Mouse (Mus musculus) regulatory T cell (primary cell): ENCODE data around the gene Olfr221.

ENCODE experiments used
- in situ Hi-C: fragments of 300-600 bp; cut with MboI, MseI; formaldehyde crosslinking; loops from one replicate; pipeline ENCODE4 v1.15.1; 2025; ENCODE audit warnings: high pct_unique_total_duplicates

Gene Olfr221

DNA sequence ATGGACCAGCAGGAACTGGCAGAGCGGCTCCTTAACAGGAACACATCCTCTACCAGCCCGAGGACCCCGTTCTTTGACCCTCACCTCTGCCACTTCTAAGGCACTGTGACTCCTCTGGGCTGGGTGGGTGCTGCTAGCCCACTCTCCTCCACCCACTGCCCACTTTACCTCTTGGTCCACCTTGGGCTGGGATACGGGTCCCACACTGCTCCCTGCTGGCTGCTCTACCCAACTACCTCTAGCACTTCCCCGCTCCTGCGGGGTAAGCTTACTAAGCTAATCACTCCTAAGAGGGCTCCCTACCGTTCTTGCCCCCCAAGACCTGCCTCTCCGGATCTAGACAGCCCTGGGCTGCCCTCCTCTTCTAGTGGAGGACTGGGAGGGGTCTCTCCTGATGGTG lies 36.0 kb downstream of the Olfr221 start:
- in situ Hi-C loops, result loop anchor here (5.0 kb wide), 1 partner anchor 99 kb away; no protein-coding TSS in a partner anchor

DNA sequence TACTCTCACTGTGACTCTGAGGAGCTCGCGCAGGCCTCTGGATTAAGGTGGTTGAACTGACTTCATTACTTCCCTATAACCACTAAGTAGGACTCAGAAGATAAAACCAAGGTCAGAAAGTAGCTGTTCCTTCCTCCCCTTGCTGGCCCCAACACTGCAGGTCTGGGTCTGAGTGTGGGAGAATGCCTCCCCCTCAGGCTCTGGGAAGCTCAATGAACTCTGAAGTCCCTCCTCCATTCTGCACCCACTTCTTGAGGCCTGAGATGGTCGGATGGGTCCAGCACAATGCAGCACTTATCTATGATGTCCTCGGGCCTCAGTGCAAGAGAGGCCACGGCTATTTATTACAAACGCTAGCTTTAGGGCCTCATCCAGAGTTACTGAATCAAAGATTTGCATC lies 36.6 kb downstream of the Olfr221 start:
- in situ Hi-C loops, result loop anchor here (5.0 kb wide), 1 partner anchor 98 kb away; no protein-coding TSS in a partner anchor

DNA sequence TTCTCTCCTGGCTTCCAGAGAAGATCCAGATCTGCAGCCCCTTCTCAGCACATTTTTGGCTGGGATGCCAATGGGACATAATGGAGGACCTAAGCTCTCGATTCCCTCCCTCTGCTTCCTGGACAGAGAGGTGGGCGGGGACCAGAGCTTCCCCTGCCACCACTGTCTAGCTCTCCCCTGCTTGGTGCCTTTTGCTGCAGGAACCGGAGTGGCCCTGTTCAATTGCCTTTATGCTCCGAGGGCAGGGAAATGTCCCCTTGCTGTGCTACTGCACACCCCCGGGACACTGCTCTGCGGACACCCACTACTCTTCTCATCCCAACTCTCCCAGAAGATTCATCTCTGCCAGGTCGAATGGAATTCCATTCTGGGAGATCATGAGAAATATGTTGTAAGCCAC lies 37.1 kb downstream of the Olfr221 start:
- in situ Hi-C loops, result loop anchor here (5.0 kb wide), 1 partner anchor 98 kb away; no protein-coding TSS in a partner anchor

DNA sequence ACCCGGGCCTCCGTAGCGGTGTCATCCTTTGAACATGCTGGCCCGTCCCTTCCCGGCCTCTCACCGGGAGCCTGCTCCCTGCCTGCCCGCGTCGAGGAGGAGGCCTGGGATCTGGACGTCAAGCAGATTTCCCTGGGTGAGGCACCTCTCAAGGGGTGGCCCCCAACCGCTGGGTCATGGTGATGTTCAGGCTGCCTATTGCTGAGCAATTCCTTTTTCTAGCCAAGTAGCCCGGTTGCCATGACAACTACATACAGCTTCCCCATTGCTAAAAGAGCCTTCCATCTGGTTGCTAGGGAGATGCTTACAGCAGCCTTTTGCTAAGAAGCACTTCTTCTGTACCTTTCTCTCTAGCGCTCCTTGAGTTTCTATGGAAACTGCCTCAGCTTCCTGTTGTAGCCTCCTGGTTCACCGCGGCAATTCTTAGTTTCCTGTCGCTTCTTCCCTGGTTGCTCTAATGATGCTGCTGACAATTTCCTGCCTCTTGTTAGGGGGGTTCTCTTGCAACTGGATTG lies 38.2 kb downstream of the Olfr221 start:
- in situ Hi-C loops, result no loop called here

DNA sequence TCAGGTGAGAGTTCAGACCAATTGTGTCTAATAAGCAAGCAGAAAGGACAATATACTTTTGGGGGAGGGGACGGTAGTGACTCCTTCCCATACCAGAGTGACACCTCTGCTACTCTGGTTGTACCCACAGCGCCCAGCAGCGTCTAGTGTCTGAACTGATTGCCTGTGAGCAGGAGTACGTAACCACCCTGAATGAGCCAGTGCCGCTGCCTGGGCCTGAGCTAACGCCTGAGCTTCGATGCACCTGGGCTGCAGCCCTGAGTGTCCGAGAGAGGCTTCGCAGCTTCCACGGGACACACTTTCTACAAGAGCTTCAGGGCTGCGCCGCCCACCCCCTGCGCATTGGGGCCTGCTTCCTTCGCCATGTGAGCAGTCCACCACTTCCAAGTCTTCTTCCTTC lies 44.8 kb downstream of the Olfr221 start:
- in situ Hi-C loops, result no loop called here

DNA sequence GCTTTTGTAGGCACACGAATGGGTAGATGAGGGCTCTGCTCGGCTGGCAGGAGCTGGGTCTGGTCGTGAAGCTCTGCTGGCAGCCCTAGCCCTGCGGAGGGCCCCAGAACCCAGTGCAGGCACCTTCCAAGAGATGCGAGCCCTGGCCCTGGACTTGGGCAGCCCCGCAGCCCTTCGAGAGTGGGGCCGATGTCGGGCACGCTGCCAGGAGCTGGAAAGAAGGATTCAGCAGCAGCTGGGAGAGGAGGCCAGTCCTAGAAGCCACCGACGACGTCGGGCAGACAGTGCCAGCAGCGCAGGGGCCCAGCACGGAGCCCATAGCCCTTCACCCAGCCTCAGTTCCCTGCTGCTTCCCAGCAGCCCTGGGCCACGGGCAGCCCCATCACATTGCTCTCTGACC lies 45.4 kb downstream of the Olfr221 start:
- in situ Hi-C loops, result no loop called here

DNA sequence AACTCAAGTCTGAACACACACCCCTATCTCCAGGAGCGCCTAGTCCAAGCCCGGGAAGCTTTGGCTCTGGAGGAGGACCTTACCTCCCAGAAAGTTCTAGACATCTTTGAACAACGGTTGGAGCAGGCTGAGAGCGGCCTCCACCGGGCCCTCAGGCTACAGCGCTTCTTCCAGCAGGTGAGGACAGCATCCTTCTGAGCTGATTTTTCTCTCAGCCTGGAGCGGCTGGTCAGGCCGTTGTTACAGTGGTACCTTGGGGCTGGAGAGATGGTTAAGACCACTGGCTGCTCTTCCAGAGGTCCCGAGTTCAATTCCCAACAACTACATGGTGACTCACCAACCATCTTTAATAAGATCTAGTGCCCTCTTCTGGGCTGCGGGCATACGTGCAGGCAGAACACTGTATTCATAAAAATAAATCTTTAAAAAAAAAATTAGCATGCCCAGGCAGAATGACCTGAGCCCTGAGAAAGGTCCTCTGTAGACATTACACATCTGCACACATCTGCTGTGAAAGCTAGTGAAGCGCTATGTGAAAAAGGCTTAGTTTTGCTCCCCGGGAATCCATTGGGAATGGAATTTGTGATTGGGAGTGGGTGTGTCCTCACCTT lies 45.9 kb downstream of the Olfr221 start:
- in situ Hi-C loops, result no loop called here

DNA sequence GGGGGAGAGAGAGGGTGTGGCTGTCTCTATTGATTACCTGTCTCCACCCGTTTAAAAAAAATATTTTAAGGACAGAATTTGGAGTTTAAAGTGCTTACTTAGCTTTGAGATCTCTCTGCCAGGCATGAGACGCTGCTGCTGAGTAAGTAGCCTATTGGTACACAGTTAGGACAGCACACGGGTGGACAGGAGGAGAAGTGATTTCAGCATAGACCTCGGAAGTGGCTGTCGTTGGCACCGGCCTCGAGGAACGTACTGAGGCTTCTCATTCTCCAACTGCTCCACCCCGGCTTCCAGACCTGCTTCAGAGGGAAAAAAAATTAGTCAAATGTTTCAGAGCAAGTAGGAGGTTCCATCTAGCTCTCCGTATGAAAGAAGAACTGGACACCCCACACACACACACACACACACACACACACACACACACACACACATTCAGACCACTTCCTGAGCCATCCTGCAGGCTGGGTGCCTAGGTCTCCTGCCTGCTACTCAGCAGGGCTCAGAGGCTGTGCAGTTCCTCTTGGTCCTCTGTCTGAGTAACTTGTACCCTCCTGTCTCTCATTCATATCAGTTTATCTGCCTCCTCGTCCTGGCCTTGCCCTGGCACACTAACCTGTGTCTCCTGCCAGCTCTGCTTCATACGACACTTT lies 46.9 kb downstream of the Olfr221 start:
- in situ Hi-C loops, result no loop called here

DNA sequence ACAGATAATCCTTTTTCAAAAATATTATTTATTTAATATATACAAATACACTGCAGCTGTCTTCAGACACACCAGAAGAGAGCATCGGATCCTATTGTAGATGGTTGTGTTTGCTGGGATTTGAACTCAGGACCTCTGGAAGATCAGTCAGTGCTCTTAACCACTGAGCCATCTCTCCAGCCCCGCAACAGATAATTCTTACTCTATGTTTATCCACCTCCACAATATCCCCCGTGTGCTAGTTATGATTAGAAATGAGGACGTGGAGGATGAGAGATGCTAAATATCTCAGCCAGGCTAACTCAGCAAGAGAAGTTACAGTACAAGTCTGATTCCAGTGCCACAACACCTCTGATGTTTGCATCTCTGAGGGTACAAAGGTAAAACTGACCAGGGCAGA lies 47.8 kb downstream of the Olfr221 start:
- in situ Hi-C loops, result loop anchor here (5.0 kb wide), 2 partner anchors 37 to 72 kb away; partner anchors contain the start of gene Rnase13

DNA sequence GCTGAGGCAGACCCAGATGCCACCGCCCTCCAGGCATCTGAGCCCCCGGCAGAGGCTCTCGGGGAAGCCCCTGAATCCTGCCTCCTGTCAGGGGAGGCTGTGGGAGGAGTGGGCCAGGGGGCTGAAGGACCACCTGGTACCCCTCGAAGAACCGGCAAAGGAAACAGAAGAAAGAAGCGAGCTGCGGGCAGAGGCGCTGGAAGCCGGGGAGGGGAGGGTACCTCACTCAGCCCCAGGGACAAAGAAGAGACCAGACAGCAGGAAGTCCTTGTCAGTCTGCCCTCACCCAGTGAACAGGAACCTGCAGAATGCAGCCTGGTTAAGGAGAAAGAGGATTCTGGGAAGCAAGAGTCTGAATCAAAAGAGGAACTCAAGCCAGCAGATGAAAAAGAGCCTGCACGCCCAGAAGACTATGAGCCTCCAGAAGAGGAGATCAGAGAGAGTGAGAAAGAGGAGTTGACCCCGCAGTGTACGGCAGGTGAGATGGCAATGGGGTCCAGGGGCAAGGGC lies 52.7 kb downstream of the Olfr221 start:
- in situ Hi-C loops, result no loop called here

DNA sequence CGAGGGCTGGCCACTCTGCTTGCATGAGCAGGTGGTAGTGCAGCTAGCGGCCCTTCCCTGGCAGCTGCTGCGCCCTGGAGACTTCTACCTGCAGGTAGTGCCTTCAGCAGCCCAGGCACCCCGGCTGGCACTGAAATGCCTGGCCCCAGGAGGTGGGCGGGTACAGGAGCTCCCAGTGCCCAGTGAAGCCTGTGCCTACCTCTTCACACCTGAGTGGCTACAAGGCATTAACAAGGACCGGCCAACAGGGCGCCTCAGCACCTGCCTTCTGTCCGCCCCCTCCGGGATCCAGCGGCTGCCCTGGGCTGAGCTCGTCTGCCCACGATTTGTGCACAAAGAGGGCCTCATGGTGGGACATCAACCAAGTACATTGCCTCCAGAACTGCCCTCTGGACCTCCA lies 53.5 kb downstream of the Olfr221 start:
- in situ Hi-C loops, result no loop called here

DNA sequence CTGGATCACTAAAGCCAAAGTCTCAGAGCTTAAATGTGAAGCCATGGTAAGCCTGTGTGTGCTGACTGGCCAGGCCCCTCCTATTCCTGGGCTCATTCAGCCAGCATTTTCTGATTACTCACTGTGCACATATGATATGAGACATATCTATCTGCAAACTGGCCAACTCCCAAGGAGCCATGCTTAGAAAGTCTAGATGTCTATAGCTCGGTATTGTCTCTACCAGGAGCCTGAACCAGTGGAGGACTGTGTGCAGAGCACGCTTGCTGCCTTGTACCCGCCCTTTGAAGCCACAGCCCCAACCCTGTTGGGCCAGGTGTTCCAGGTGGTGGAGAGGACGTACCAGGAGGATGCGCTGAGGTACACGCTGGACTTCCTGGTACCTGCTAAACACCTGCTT lies 55.1 kb downstream of the Olfr221 start:
- in situ Hi-C loops, result no loop called here

DNA sequence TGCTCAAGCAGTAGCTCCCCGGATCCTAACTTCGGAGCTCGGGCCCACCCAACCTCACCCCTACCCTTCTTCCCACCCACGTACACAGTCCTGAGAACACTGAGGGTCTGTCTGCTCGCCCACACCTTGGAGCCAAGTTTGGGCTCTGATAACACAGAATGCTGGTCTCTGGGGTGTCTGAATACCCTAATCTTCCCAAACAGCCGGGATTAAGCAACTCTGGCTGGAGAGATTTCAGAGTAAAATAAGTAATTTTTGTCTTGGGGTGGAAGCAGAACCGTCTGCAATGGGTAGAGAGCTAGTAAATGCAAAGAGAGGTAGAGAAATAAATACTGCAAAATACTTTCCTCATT lies 56.1 kb downstream of the Olfr221 start:
- in situ Hi-C loops, result no loop called here

DNA sequence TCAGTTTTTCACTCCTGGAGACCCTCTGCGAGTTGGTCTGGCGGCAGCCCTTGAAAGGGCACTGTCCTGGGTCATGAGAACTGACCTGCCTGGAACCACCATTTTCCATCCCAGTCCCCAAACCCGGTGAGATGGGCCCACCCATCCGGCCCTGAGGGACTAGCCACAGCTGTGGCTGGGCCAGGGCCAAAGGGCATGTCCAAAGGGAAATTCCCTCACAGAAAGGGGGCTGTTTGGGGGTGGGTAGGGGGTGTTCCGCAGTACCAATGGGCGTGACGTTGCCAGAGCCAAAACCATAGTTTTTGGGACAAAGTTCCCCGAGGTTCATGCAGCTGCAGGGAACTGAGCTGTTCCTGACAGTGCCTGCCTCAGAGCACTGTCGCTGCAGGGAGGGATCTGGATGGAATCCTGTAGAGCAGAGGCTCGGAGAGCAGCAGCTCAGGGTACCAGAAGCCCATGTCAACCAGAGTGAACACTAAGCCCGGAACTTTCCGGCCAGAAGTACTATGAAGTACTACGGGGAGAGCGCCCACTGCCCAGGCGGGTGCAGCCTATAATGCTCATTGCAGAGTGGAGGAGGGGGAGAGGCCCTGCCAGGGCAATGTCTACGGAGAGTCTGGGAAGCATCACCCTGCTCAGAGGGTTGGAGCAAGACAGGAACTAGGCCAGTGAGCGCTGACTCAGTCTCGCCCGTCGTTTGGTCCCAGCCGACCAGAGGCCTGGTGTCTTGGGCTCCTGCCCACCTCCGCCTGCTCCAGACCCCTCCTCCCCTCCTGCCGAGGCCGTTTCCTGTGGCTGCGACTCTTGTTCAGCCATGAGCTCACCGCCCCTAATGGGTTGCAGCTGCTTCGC lies 56.7 kb downstream of the Olfr221 start:
- in situ Hi-C loops, result no loop called here

DNA sequence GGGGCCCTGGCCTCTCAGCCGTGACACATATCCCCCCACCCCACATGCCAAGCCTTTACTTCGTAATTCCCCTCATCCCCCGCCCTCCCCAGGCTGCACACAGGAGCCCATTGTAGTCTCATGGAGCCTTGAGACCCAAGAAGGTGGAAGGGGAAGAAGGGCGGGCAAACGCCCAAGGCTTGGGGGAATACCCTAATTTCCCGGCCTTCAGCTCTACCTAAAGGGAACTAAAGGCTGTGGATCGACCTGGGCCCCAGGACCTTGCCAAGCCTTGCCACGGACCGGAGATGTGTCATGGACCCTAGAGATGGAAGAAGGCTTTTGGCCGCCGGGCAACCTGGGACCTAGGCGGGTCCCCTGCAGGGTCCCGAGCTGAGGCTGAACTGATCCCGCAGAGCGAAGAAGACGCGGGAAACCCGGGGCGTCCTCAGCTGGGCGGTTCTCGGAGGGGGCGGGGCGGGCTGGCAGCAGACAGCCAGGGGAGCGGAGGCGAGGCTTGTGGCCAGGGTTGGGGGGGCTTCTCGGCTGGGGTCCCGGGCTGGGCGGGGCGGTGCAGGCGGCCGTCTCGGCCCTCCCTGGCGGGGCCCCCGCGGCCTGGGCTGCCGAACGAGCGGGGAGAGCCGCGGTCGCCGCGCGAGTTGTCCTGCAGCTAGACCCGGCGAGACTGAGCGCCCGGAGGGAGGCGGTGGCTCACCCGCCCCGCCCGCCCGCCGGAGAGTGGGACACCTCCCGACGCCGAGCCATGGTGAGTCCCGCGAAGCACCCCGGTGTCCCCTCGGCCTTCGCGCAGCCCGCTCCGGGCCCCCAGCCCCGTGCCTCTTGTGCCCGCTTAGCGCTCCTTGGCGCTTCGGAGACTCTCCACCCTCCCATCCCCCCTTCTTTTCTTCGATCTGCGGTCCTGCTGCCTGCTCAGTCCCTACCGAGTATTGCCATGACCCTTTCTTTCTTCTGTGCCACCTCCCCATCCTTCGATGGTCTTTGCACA lies 57.7 kb downstream of the Olfr221 start, which contains the start of gene Arhgef40:
Gene Arhgef40, plus strand, starts transcription at position 473 of the 985 bp plus-strand sequence.
- in situ Hi-C loops, result no loop called here
